Mouse (Mus musculus): ENCODE measurements around the gene Olfr1168. TPM values are rescaled to one million over a fixed set of nuclear protein-coding genes. Genes with fewer than 3 reads are reported as not detected.

Olfr1168 gene
- polyA plus RNA-seq (2015; fragmentation: Nextera tagmentation; extraction: Ambion mirVana) = not detected in 2 replicates

DNA sequence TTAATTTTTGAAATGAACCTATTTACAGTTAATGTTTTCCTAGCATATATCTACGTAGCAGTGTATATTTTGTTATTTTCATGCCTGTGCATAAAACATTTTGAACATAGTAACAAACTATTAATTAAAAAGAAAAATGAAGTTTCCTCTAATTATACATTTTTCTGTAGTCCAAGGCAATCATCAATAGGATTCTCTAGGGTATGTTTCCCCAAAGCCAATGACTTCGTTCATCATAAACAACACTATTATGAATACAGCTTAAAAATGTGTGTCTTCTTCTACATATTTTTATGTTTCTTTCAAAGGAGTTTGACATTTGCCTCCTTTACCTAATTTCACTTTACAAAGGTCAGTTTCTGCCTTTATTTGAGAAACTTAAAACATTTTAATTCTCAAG, at the start of gene Olfr1168:
TSS of gene Olfr1168 (plus strand) at position 301 of the 400 bp plus-strand sequence.

GRCm38 (mm10) chr2:88155093-88155492, 26.6 kb upstream of the Olfr1168 start, which contains the start of gene Olfr1167:
Gene Olfr1167 (minus strand): TSS chr2:88155193.

GRCm38 (mm10) chr2:88228234-88228633, 46.6 kb downstream of the Olfr1168 start, which contains the start of gene Olfr1170:
Gene Olfr1170 (minus strand): TSS chr2:88228334.

Other genes with a start within 250 kb of the Olfr1168 start
- gene Olfr1155, start 236.7 kb upstream of the Olfr1168 start, polyA plus RNA-seq (2015; fragmentation: Nextera tagmentation; extraction: Ambion mirVana) = not detected in 2 replicates
- gene Olfr1156, start 228.8 kb upstream of the Olfr1168 start, polyA plus RNA-seq (2015; fragmentation: Nextera tagmentation; extraction: Ambion mirVana) = not detected in 2 replicates
- not detected in 2 replicates for gene Olfr1157, start 213.6 kb upstream of the Olfr1168 start, polyA plus RNA-seq (2015; fragmentation: Nextera tagmentation; extraction: Ambion mirVana)
- gene Olfr74, start 207.2 kb upstream of the Olfr1168 start, polyA plus RNA-seq (2015; fragmentation: Nextera tagmentation; extraction: Ambion mirVana) = not detected in 2 replicates
- gene Olfr1158, start 191.8 kb upstream of the Olfr1168 start, polyA plus RNA-seq (2015; fragmentation: Nextera tagmentation; extraction: Ambion mirVana) = not detected in 2 replicates
- gene Olfr1160, start 173.6 kb upstream of the Olfr1168 start, polyA plus RNA-seq (2015; fragmentation: Nextera tagmentation; extraction: Ambion mirVana) = not detected in 2 replicates
- gene Olfr1161, start 159.1 kb upstream of the Olfr1168 start, polyA plus RNA-seq (2015; fragmentation: Nextera tagmentation; extraction: Ambion mirVana) = not detected in 2 replicates
- gene Olfr73, start 144.2 kb upstream of the Olfr1168 start, polyA plus RNA-seq (2015; fragmentation: Nextera tagmentation; extraction: Ambion mirVana) = 0.04 TPM in 1 of 2 replicates, not detected in the other
- not detected in 2 replicates for gene Olfr1162, start 130.8 kb upstream of the Olfr1168 start, polyA plus RNA-seq (2015; fragmentation: Nextera tagmentation; extraction: Ambion mirVana)
- gene Olfr1163, start 110.0 kb upstream of the Olfr1168 start, polyA plus RNA-seq (2015; fragmentation: Nextera tagmentation; extraction: Ambion mirVana) = not detected in 2 replicates
- gene Olfr1164, start 87.9 kb upstream of the Olfr1168 start, polyA plus RNA-seq (2015; fragmentation: Nextera tagmentation; extraction: Ambion mirVana) = not detected in 2 replicates
- not detected in 2 replicates for gene Olfr1166, start 53.6 kb upstream of the Olfr1168 start, polyA plus RNA-seq (2015; fragmentation: Nextera tagmentation; extraction: Ambion mirVana)
- gene Olfr1167, start 26.7 kb upstream of the Olfr1168 start, polyA plus RNA-seq (2015; fragmentation: Nextera tagmentation; extraction: Ambion mirVana) = not detected in 2 replicates
- gene Olfr1170, start 46.5 kb downstream of the Olfr1168 start, polyA plus RNA-seq (2015; fragmentation: Nextera tagmentation; extraction: Ambion mirVana) = not detected in 2 replicates
- not detected in 2 replicates for gene Olfr1173, start 98.0 kb downstream of the Olfr1168 start, polyA plus RNA-seq (2015; fragmentation: Nextera tagmentation; extraction: Ambion mirVana)
- gene Olfr1174-ps, start 133.3 kb downstream of the Olfr1168 start, polyA plus RNA-seq (2015; fragmentation: Nextera tagmentation; extraction: Ambion mirVana) = not detected in 2 replicates
- not detected in 2 replicates for gene Olfr1175-ps, start 145.3 kb downstream of the Olfr1168 start, polyA plus RNA-seq (2015; fragmentation: Nextera tagmentation; extraction: Ambion mirVana)
- gene Olfr1176, start 154.8 kb downstream of the Olfr1168 start, polyA plus RNA-seq (2015; fragmentation: Nextera tagmentation; extraction: Ambion mirVana) = not detected in 2 replicates
- not detected in 2 replicates for gene Olfr1177-ps, start 164.6 kb downstream of the Olfr1168 start, polyA plus RNA-seq (2015; fragmentation: Nextera tagmentation; extraction: Ambion mirVana)
- not detected in 2 replicates for gene Olfr1178, start 205.2 kb downstream of the Olfr1168 start, polyA plus RNA-seq (2015; fragmentation: Nextera tagmentation; extraction: Ambion mirVana)
- not detected in 2 replicates for gene Olfr1179, start 224.6 kb downstream of the Olfr1168 start, polyA plus RNA-seq (2015; fragmentation: Nextera tagmentation; extraction: Ambion mirVana)
- gene Olfr1180, start 237.3 kb downstream of the Olfr1168 start, polyA plus RNA-seq (2015; fragmentation: Nextera tagmentation; extraction: Ambion mirVana) = not detected in 2 replicates
- gene Olfr1181, start 244.3 kb downstream of the Olfr1168 start, polyA plus RNA-seq (2015; fragmentation: Nextera tagmentation; extraction: Ambion mirVana) = not detected in 2 replicates

Measured in adrenal gland, postnatal 0 days (tissue).